Mouse (Mus musculus) CH12.LX (cell line): ENCODE results near the gene Emc8. TPM values are rescaled to one million over a fixed set of nuclear protein-coding genes. Genes with fewer than 3 reads are reported as not detected.

Source experiments
- DNase-seq: peaks from one replicate; pipeline ENCODE4 v3.0.0-alpha.2; 2013; ENCODE audit errors: extremely low read depth
- H3K27ac ChIP-seq: 2 replicates; pipeline ENCODE4 v1.5.1; 2012; ENCODE audit warnings: low read depth, mild to moderate bottlenecking, control low read depth, moderate library complexity; ENCODE audit not compliant: insufficient read depth
- H3K27me3 ChIP-seq: replicated peaks from 2 replicates; pipeline ENCODE3; 2012; ENCODE audit warnings: inconsistent platforms
- H3K36me3 ChIP-seq, 2 experiments: replicated peaks in 1 of 2; 2 replicates each; pipeline versions ENCODE3 to v1.6.1; 2012; ENCODE audit warnings: inconsistent platforms in 1 of 2, low read length in 1 of 2, mild to moderate bottlenecking in 1 of 2, mixed read lengths in 1 of 2, moderate library complexity in 1 of 2; ENCODE audit not compliant: control insufficient read depth in 1 of 2, insufficient read depth in 1 of 2
- H3K4me1 ChIP-seq, 2 experiments: 2 replicates each; pipeline ENCODE4 v1.6.1; 2012; ENCODE audit warnings: inconsistent platforms in 1 of 2, moderate library complexity in 1 of 2; ENCODE audit not compliant: insufficient read depth in 2 of 2, control insufficient read depth in 1 of 2
- H3K4me2 ChIP-seq: 2 replicates; pipeline ENCODE4 v1.6.1; 2012; ENCODE audit warnings: low read depth, mild to moderate bottlenecking, control low read depth; ENCODE audit not compliant: poor library complexity, insufficient read depth, severe bottlenecking
- H3K4me3 ChIP-seq, 3 experiments: fragments of 150-350 bp in 1 of 3; sonication (generic) in 1 of 3; replicated peaks in 1 of 3; 2 replicates each; pipeline versions ENCODE3 to v1.5.1; 2011 to 2012; ENCODE audit warnings: low read depth in 2 of 3, low read length in 2 of 3, mild to moderate bottlenecking in 2 of 3, moderate library complexity in 2 of 3, control low read depth in 1 of 3, improper control_type of control experiment in 1 of 3, inconsistent platforms in 1 of 3, mixed read lengths in 1 of 3; ENCODE audit not compliant: poor library complexity in 1 of 3
- H3K79me2 ChIP-seq: replicated peaks from 2 replicates; pipeline ENCODE4 v1.6.1; 2012; ENCODE audit warnings: mild to moderate bottlenecking, moderate library complexity; ENCODE audit not compliant: control insufficient read depth, poor library complexity, insufficient read depth, severe bottlenecking; ENCODE audit errors: extremely low read depth
- H3K9ac ChIP-seq: 2 replicates; pipeline ENCODE4 v1.6.1; 2012; ENCODE audit warnings: low read depth, mild to moderate bottlenecking, control low read depth, moderate library complexity; ENCODE audit not compliant: insufficient read depth
- H3K9me3 ChIP-seq: replicated peaks from 2 replicates; pipeline ENCODE3; 2012; ENCODE audit warnings: low read length, inconsistent platforms, mixed read lengths
- CHD1 ChIP-seq: IDR thresholded peaks from 2 replicates; pipeline ENCODE4 v1.6.1; 2012; ENCODE audit warnings: low read depth, low read length, improper control_type of control experiment, inconsistent platforms
- CTCF ChIP-seq, 2 experiments: IDR thresholded peaks in 1 of 2; conservative IDR thresholded peaks in 1 of 2; 2 replicates each; pipeline ENCODE4 v1.5.1; 2011 to 2012; ENCODE audit warnings: low read depth in 2 of 2, low read length in 2 of 2, improper control_type of control experiment in 1 of 2, inconsistent platforms in 1 of 2, mild to moderate bottlenecking in 1 of 2, moderate library complexity in 1 of 2
- E2F4 ChIP-seq: IDR thresholded peaks from 2 replicates; pipeline ENCODE4 v1.6.1; 2011; ENCODE audit warnings: low read depth, low read length, improper control_type of control experiment; ENCODE audit not compliant: insufficient replicate concordance
- ETS1 ChIP-seq: conservative IDR thresholded peaks from 2 replicates; pipeline ENCODE4 v1.6.1; 2012; ENCODE audit warnings: low read depth, mild to moderate bottlenecking, inconsistent platforms, low read length, improper control_type of control experiment, moderate library complexity
- JUND ChIP-seq: conservative IDR thresholded peaks from 2 replicates; pipeline ENCODE4 v1.6.1; 2011; ENCODE audit warnings: low read depth, low read length, improper control_type of control experiment
- MAX ChIP-seq: IDR thresholded peaks from 2 replicates; pipeline ENCODE4 v1.6.1; 2011; ENCODE audit warnings: low read length, improper control_type of control experiment
- MAZ ChIP-seq: IDR thresholded peaks from 2 replicates; pipeline ENCODE4 v1.6.1; 2012; ENCODE audit warnings: low read depth, mild to moderate bottlenecking, inconsistent platforms, low read length, improper control_type of control experiment, moderate library complexity
- MYC ChIP-seq: IDR thresholded peaks from 2 replicates; pipeline ENCODE4 v1.6.1; 2011; ENCODE audit warnings: low read depth, mild to moderate bottlenecking, improper control_type of control experiment, low read length
- NRF1 ChIP-seq: IDR thresholded peaks from 2 replicates; pipeline ENCODE4 v1.6.1; 2014; ENCODE audit warnings: low read depth, mild to moderate bottlenecking, inconsistent platforms, low read length, improper control_type of control experiment, moderate library complexity
- POLR2AphosphoS2 ChIP-seq: IDR thresholded peaks from 2 replicates; pipeline ENCODE4 v1.6.1; 2011; ENCODE audit warnings: low read depth, low read length, improper control_type of control experiment
- RCOR1 ChIP-seq: conservative IDR thresholded peaks from 2 replicates; pipeline ENCODE4 v1.6.1; 2012; ENCODE audit warnings: low read depth, mild to moderate bottlenecking, inconsistent platforms, low read length, improper control_type of control experiment
- SMC3 ChIP-seq: IDR thresholded peaks from 2 replicates; pipeline ENCODE4 v1.6.1; 2011; ENCODE audit warnings: low read depth, low read length, improper control_type of control experiment
- TBP ChIP-seq: conservative IDR thresholded peaks from 2 replicates; pipeline ENCODE4 v1.6.1; 2011; ENCODE audit warnings: low read depth, low read length, improper control_type of control experiment
- TCF12 ChIP-seq: IDR thresholded peaks from 2 replicates; pipeline ENCODE4 v1.6.1; 2014; ENCODE audit warnings: low read depth, mild to moderate bottlenecking, inconsistent platforms, low read length, improper control_type of control experiment
- UBTF ChIP-seq: IDR thresholded peaks from 2 replicates; pipeline ENCODE4 v1.6.1; 2012; ENCODE audit warnings: low read depth, mild to moderate bottlenecking, inconsistent platforms, low read length, improper control_type of control experiment, moderate library complexity
- ZC3H11A ChIP-seq: IDR thresholded peaks from 2 replicates; pipeline ENCODE4 v1.6.1; 2012; ENCODE audit warnings: low read depth, mild to moderate bottlenecking, inconsistent platforms, low read length, improper control_type of control experiment
- ZMIZ1 ChIP-seq: IDR thresholded peaks from 2 replicates; pipeline ENCODE4 v1.6.1; 2012; ENCODE audit warnings: low read depth, mild to moderate bottlenecking, inconsistent platforms, low read length, improper control_type of control experiment
- ZNF384 ChIP-seq: IDR thresholded peaks from 2 replicates; pipeline ENCODE4 v1.6.1; 2012; ENCODE audit warnings: low read depth, low read length, improper control_type of control experiment, inconsistent platforms
- dilution Hi-C: fragments of 300-500 bp; cut with MboI; formaldehyde crosslinking; loops from 2 replicates; pipeline ENCODE4 v1.14.3; 2020; ENCODE audit warnings: low sequenced_read_pairs; ENCODE audit not compliant: extremely low pct_unique_long_range_greater_than_20kb, extremely low pct_ligation_motif_present
- in situ Hi-C: fragments of 300-500 bp; cut with MboI; formaldehyde crosslinking; loops from 3 replicates; pipeline ENCODE4 v1.14.3; 2019; ENCODE audit warnings: low sequenced_read_pairs, low pct_ligation_motif_present, low pct_unique_long_range_greater_than_20kb, mixed read lengths
- polyA plus RNA-seq: library from polyadenylated mRNA; unstranded; fragments of >175 nt; gene quantifications from 2 replicates; pipeline ENCODE4 v1.2.1, GENCODE M21; 2012; ENCODE audit warnings: low read depth; ENCODE audit not compliant: insufficient read length
- total RNA-seq, 2 experiments: library from RNA; depleted of rRNA; stranded (reverse); fragments of 300-350 nt in 1 of 2; fragments of >200 nt in 1 of 2; gene quantifications; 2 replicates each; pipeline ENCODE4 v1.2.3; 2012 to 2014

Gene Emc8
- total and polyA plus RNA-seq, 3 experiments, result 33.4 to 184 (median 113) TPM

DNA sequence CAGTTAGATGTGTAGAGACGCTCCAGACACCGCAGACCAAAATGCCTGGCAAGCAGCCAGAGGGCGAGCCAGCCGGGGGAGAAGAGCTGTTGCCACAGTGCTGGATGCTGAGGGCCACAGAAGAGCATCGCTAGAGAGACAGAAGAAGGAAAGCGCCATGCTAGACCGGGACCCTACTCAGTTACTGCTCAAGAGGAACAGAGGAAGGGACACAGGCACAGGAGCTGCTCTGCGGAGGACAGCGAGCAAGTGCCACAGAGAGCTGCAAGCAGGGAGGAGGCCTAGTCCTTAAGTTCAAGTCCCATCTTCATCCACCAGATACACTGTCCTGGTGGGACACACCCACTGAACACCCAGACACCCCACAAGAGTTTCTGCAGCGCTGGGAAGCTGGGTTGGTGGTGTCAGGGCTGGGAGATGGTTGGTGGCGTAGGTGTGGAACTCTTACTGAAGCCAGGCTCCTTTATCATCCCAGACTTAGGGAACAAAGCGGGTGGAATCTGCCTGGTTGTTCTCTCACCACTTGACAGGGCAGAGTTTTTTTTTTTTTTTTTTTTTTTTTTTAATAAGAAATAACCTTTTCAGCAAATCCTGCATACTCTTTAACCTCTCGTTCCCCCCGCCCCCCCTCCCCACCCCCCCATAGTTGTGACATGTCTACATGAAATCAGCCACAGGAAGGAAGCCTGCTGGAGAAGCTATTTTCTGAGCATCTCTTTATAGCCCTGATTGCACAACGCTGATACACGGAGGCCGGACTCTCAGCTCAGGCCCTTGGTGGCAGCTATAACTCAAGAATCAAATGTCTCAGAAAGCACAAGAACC, 29.0 kb upstream of the Emc8 start:
- no peak overlapping the region for H3K9ac ChIP-seq
- TF ChIP-seq MYC (no peak), JUND (no peak), CTCF (conservative IDR thresholded peaks at IDR 0.05 in 1 of 2, IDR thresholded peaks at IDR 0.05 in 1 of 2; ENCODE audit: low read depth in 2 of 2, low read length in 2 of 2) (no peak), UBTF (no peak)
- no peak for DNase-seq
- H3K79me2 ChIP-seq, result no peaks in the 10 kb centered on the region
- dilution Hi-C loops, result no loop called here
- no peak overlapping the region for H3K27ac ChIP-seq
- no peaks in the 10 kb centered on the region for H3K36me3 ChIP-seq
- peaks cover 7% of the 10 kb centered on the region for H3K9me3 ChIP-seq
- H3K4me2 ChIP-seq, result no peak overlapping the region
- H3K4me3 ChIP-seq, result no peak overlapping the region
- peaks cover 25% of the 10 kb centered on the region for H3K27me3 ChIP-seq
- in situ Hi-C loops, result no loop called here
- peaks cover 11 to 35% of the 10 kb centered on the region in 2 experiments for H3K4me1 ChIP-seq

DNA sequence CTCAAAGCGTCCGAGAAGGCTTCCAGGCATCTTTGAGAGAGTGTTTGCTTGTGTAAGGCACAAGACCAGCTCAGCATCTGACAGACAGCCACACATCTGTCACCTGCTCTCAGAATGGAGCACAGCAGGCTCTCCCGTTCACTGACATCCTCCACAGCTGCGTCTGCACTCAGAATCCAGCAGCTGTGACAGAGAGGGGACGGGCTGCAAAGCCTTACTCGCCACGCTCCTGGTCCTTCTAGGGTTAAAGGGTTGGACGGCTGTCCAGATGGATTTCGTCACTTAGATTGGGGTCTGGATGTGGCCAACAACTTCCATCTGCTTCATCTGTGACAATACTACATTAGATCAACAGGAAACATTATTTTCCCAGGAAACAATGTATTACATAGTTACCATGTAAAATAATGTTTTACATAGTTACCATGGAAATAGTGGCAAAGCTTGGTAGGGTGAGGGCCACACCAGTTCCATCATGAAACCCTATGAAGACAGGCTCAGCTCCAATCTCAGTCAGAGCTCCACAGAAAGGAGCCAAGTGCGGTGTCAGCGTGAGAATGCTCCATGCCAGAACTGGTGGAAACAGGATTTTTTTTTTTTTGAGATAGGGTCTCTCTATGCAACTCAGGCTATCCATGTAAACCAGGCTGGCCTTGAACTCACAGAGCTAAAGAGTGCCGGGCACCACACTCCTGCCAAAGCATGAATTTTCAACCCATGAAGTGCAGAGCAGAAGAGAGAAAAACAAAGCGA, 28.2 kb upstream of the Emc8 start:
- no peak for DNase-seq
- dilution Hi-C loops, result no loop called here
- Histone ChIP-seq H3K36me3 (no peaks in the 10 kb centered on the region), H3K9ac (no peak overlapping the region), H3K4me3 (no peak overlapping the region), H3K4me2 (no peak overlapping the region), H3K9me3 (peaks cover 7% of the 10 kb centered on the region), H3K79me2 (no peaks in the 10 kb centered on the region), H3K27ac (no peak overlapping the region), H3K4me1 (peaks cover 5 to 27% of the 10 kb centered on the region in 2 experiments; a peak in 3 of 4 replicates), H3K27me3 (peaks cover 25% of the 10 kb centered on the region)
- in situ Hi-C loops, result no loop called here
- TF ChIP-seq RCOR1 (no peak), TCF12 (peak; percentile 66; the same call in 1 of the 2 replicates)

DNA sequence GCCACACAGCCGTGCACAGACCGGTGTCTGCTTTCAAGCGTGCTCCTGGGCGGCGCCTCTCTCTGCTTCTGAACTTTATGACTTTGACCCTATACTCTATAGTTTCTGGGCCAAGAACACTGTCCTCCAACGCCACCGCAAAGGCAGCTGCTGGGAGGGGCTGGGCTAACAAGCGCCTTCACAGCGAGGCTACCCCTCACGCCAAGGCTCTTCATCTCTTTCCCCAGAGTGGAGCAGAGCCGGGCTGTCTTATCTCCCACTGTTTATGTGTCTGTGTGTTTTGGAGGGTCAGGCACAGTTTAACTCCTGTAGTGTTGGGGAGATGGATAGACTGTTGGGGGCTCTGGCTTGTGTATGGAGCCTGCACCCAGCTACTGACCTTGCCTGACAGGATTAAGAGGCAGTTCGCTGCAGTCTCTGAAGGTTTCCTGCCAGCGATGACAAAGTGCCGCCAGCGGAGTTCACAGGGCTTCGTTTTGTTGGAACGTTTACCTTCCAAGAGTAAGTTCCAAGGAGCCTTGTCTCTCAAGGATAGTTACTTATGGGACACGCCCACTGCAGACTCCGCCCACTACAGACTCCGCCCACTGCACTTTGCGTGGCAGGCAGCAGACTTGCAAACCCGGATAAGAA, 25.6 kb upstream of the Emc8 start:
- dilution Hi-C loops, result no loop called here
- Histone ChIP-seq H3K27me3 (peaks cover 29% of the 10 kb centered on the region), H3K9ac (no peak overlapping the region), H3K4me2 (no peak overlapping the region), H3K27ac (no peak overlapping the region), H3K79me2 (no peaks in the 10 kb centered on the region), H3K4me3 (no peak overlapping the region), H3K4me1 (peaks cover 0 to 6% of the 10 kb centered on the region in 2 experiments; a peak in 2 of 4 replicates), H3K36me3 (no peaks in the 10 kb centered on the region), H3K9me3 (peaks cover 7% of the 10 kb centered on the region)
- in situ Hi-C loops, result no loop called here
- TF ChIP-seq ETS1 (no peak), TBP (no peak), MYC (no peak), NRF1 (no peak), POLR2AphosphoS2 (no peak), ZC3H11A (no peak), CHD1 (no peak), CTCF (conservative IDR thresholded peaks at IDR 0.05 in 1 of 2, IDR thresholded peaks at IDR 0.05 in 1 of 2; ENCODE audit: low read depth in 2 of 2, low read length in 2 of 2) (no peak), SMC3 (no peak), RCOR1 (no peak), MAZ (no peak), ZNF384 (no peak), E2F4 (no peak), MAX (no peak), ZMIZ1 (no peak)
- no peak for DNase-seq
